Mouse (Mus musculus) left cerebral cortex, adult 8-10 months (tissue): Measurements from ENCODE around the gene Sfn. TPM values are rescaled to one million over a fixed set of nuclear protein-coding genes. Genes with fewer than 3 reads are reported as not detected.

Experiments
- DNase-seq, 2 experiments: peaks; one replicate each; pipeline ENCODE4 v3.0.0; 2022; ENCODE audit warnings: low spot score in 2 of 2
- total RNA-seq, 4 experiments: library from RNA; stranded (reverse); gene quantifications; 2 replicates each; pipeline ENCODE4 v1.2.4; 2022

Sfn gene
- total RNA-seq, 4 experiments from 2014 or later: 1.6 to 2.2 (median 1.8) TPM

DNA sequence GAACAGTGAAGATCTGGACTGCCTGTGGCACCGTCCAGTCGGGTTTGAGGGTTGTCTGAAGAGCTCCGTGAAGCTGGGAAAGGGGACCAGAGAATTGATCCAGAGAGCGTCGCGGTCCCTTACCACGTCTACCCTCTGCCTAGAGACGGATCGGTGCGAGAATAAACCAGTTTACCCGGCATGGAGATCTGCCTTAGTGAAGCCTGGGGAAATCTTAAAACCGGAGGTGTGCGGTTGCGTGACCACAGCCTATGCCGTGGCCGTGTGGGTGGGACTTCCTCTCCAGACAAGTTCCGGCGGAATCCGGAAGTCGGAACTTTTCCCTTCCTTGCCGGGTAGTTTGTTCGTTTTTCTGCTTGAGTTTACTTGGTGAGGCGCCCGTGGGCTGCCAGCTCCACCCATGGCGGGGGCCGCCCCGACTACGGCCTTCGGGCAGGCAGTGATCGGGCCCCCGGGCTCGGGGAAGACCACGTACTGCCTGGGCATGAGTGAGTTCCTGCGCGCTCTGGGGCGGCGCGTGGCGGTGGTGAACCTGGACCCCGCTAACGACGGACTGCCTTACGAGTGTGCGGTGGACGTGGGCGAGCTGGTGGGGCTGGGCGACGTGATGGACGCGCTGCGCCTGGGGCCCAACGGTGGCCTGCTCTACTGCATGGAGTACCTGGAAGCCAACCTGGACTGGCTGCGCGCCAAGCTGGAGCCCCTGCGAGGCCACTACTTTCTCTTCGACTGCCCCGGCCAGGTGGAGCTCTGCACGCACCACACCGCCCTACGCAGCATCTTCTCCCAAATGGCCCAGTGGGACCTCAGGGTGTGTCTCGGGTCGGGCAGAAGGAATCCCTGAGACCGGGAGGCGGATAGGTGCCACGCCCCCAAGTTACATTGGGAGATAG, 17.7 kb downstream of the Sfn start, which contains the start of gene Gpn2:
Gpn2 (plus strand) TSS at position 304 of the 893 bp plus-strand sequence.
- peak; percentile 58 to 77 for DNase-seq

DNA sequence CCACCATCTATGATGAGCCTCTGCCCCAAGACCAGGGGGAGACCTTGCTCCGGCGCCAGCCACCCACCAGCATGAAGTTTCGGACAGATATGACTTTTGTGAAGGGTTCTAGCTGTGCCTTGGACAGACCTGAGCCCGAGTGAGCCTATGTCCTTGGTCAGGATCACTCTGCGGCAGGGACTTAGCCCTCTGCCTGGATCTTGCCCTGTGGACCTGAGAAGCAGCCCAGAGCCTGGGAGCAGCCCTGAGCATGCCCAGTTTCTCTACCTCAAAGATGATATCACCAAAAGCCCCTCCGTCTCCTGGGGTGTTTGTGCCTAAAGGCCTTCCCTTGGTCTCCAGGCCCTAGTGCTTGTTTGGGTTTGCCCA, 18.3 kb downstream of the Sfn start:
- no peak for DNase-seq

DNA sequence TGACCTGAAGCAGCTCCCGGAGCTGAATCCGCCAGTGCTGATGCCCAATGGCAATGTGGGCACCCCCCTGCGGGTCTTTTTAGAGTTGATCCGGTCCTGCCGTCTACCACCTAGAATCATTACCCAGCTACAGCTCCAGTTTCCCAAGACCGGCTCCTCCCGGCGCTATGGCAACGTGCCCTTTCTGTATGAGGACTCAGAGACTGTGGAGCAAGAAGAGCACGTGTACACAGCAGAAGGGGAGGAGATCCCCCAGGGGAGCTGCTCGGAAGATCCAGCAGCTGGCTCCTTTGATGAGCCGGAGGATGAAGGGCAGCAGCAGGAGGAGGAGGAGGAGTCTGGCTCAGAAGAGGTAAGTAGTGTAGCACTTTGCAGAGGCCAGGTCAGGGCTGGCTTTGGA, 24.0 kb downstream of the Sfn start:
- no peak for DNase-seq

DNA sequence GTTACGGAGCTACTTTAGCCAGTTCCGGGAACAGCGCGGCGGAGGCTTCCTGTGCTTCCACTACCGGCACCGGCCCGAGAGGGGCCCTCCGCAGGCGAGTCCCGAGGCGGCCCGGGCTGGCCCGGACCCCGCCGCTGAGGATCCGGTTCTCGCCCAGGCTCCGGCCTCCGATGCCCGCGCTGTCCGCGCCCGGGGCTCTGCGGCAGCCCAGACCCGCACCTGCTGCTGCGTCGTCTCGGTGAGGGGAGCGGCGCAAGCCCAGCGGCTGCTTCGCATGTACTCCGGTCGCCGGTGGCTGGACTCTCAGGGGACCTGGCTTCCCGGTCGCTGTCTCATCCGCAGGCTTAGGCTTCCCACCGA, 27.1 kb downstream of the Sfn start:
- no peak for DNase-seq

DNA sequence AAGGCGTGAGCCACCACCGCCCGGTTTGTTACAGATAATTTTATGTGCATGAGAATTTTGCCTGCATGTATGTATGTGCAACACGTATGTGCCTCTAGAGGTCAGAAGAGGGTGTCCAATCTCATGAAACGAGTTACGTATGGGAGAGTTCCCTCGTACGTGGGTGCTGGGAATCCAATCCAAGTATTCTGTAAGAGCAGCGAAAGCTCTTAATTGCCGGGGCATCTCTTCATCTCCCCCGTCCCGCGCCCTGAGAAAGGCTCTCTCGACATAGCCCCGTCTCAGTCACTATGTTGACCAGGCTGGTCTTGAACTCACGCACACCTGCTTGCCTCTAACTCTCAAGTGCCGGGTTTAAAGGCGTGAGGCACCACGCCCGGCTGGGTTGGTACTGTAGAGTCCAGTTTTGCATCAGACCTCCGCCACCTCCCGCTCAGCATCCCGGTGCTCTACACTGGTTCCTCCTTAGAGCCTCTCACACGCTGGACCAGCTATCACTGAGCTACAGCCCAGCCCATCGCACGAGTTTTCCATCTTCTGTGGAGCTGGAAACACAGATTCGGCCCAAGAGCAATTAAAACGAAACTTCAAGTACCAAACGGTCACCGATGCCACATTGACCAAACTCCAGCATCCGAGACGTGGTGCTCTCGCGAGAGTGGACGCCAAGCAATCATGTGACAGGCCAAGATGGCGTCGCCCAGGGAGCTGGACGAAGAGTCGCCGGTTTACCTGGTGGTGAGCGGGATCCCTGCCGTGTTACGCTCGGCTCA, 27.7 kb downstream of the Sfn start, which contains the start of gene Gpatch3:
Gpatch3 (plus strand) TSS at position 676 of the 773 bp plus-strand sequence.
- peak; percentile 80 to 89 for DNase-seq

DNA sequence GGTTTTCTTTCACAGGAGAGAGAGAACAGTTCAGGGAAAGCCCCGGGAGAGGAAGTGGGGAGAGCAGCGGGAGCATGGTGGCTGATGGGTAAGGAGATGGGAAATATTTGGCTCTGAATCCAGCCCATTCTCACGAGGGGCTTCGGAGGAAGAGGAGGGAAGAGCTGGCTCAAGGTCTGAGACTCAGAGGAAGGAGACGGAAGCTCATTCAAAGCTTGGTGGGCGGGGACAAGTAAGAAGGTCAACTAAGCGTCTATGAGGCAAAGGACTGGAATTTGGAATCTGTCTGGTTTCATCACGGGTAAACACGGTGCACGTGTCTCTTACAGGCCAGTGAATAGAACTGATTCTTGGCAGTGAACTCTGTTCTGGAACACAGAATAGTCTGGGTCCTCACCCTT, 31.9 kb downstream of the Sfn start:
- DNase-seq: no peak

DNA sequence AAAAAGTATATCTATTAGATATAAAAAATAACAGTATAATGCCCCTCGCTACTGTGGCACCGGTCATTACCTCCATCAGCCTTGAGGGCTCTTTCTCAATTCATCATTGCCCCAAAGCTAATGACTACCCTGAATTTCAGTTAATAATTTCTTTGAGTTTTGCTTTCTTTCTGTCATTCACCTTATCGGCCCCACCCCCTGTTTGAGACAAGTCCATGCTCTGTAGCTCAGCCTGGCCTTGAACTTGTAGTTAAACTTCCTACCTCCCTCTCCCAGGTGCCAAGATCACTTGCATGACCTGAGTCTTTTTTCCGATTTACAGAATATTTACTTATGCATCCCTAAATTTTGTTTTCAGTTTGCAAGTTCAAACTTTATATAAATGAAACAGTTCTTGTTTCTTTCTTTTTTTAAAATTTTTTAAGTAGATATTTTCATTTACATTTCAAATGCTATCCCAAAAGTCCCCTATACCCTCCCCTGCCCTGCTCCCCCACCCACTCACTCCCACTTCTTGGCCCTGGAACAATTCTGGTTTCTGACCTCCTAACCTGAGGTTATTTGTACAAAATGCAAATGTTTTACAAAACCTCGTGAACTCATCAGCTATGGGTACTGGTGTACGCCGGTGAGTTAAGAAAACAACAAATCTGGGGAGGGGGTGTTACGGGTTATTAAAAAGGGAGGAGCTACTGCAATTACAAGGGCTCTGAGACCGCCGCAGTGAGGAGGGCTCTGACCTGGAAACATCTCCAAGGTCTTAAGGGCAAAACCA, 32.5 kb downstream of the Sfn start:
- DNase-seq: no peak

DNA sequence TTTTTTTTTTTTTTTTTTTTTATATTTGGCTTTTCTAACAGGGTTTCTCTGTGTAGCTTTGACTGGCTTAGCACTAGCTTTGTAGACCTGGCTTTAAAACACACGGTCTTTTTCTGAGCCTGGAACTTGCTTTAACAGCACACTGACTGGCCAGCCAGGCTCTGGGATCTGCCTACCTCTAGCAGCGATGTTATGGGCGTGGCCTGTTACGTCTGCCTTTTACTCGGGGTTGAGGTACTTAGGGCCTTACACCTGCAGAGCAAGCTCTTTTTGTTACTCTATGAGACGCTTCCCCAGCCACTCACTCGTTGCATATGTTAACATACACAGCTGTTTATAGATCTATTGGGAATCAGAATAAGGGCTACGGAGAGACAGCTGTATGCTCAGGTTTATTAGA, 34.7 kb downstream of the Sfn start:
- DNase-seq: no peak

DNA sequence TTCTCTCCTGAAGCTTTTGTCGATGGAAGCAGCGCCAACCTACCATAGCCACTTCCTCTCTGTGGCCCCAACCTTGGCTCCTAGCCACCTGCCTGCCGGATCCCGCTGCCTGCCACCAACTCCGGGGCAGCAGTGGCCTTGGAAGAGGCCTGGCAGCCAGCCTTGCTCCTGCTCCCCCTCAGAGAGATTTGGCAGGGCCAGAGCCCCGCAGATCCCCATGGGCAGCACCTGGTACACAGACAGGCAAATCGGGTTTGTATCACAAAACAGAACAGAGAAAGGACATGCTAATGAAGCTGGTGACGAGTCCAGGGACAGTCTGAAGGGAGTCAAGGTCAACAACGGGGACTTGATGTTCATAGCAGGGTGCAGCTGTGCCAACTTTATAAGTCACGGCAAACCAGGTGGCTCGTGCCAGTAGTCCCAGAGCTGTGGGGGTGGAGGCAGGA, 38.8 kb downstream of the Sfn start:
- DNase-seq: no peak

DNA sequence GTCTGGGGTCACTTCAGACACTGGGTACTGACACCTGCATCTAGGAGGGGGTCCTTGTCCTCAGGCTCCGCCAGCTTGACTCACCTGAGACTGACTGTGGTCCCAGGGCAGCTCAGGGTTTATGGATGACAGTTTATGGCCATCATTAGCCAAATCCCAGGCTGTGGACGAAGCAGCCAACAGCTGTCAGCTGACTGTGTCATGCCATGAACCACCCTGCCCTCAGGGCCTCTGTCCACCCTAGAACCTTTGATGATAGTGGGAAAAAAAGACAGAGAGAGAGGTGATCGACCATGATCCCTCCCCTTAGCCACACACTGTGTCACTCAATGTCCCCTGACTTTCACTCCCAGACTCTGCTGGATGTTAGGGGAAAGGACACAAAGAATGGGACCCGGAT, 40.3 kb downstream of the Sfn start:
- DNase-seq: no peak

DNA sequence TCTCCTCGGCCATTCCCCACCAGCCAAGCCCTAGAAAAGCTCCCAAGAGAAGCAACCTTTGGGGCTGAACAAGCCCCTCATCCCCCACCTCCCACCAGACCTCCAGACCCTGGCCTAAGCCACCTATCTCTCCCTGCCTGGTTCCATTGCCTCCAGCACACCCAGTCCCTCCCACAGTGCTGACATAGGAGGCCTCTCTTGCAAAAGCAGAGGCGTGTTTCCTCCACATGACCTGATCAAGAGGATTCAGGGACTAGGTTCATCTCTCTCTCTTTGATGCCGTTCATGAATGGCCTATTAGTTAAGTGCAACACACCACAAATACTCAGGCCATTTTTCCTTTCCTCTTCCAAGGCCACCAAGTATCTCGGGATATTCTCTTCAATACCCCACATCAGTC, 42.1 kb downstream of the Sfn start:
- no peak for DNase-seq

DNA sequence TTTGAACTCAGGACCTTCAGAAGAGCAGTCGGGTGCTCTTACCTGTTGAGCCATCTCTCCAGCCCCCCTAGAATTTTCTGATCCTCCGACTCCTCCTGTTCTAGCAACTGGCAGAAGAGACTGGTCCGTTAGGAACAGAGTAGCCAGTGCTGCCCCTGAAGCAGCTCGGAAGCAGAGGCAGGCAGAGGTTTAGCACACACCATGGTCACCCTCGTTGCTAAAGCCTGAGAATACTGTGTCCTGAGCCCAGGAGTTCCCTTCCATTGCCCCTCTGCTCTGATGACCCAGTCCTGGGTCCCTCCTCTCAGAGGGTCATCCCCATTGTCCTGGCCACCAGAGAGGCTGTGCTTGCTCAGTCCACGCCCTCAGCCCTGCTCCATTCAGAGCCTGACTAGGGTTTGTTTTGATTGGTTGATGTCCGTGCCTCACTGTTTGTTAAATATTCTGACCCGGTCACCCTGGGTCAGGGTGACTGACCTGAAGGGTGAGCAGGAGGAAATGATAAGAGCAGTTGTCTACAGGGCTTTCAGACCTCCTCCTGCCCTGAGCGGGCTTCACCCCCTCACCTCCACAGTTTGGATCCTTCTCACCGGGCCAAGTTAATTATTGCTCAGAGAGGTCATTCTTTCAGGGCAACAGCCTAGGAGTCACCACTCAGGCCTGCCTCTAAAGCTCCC, 44.8 kb downstream of the Sfn start:
- DNase-seq: no peak

DNA sequence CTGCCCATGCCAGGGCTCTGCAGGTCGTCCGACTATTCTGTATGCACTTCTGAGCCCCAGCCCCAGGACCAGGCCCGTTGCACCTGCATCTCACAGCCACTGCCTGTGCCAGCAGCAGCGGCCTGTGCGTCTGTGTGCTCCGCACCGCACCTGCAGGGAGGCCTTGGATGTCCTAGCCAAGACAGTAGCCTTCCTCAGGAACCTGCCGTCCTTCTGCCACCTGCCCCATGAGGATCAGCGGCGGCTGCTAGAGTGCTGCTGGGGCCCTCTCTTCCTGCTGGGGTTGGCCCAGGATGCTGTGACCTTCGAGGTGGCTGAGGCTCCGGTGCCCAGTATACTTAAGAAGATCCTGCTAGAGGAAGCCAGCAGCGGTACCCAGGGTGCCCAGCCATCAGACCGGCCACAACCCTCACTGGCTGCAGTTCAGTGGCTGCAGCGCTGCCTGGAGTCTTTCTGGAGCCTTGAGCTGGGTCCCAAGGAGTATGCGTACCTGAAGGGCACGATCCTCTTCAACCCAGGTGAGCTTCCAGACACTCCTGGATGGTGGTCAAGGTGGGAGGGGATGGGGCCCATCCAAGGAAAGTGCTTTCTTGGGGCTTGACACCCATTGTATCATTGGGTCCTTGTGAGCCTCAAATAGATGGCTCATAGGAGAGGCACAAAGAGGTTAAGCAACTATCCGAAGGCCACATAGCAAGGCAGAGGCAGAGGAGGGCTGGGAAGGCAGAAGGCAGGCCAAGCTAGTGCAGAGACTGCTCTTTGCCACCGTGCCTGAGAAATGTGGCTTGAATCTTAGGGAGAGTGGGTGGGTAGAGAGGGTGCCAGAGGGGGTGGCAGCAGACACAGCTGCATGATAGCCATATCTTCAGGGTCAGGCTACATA, 48.3 kb downstream of the Sfn start:
- DNase-seq: no peak

DNA sequence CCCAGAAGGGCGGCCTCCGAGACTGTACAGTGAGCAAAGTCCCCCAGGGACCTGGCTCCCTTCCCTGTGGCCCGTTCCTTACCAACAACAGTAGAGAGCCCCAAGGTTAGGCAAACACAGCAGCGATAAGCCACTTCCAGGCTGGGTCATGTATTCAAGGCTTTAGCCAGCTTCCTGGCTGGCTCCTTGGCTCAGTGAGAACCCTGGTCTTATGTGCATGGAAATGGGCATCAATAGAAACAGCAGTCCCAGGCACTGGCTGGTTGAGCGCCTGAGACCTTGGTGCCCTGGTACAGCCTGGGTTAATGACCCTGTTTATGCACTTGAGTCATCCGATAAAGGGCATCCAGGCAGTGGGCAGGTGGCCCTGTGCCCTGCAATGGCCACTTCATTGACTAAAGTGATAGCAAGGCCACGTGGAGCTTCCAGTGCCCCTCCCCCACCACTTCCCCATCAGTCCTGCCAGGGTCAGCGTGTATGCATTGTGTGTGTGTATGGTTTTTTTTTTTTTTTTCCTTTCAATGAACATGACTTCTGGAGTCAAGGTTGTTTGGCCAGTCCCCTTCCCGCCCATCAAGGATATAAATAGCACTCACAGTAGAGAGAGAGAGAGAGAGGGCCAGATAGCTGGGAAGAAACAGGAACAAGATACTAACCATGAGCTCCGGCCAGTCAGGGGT, 49.1 kb downstream of the Sfn start, which contains the start of gene Nr0b2:
Nr0b2 (plus strand) TSS at position 609 of the 680 bp plus-strand sequence.
- DNase-seq: no peak

DNA sequence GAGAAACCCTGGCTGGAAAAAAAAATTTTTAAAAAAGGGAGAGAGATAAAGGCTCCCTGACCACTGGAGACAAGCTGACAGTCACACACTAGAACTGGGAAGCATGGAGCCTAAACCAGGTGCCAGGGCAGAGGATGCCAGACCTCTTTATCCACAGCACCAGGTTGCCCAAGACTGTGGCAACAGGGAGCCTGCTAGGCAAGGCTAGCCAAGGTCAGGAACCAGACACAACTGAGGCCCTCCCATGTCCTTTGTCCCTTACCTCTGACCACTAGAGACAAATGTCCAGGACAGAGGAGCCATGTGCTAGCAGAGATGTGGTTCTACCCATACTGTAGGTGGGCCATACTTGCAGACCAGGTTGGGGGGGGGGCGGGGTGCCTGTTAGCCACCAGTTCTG, 49.9 kb downstream of the Sfn start:
- DNase-seq: no peak
